Mouse (Mus musculus): Measurements from ENCODE around the gene Piwil4. TPM values are rescaled to one million over a fixed set of nuclear protein-coding genes. Genes with fewer than 3 reads are reported as not detected.

Piwil4 gene
- polyA plus RNA-seq (2014; fragmentation: Nextera tagmentation; extraction: Ambion mirVana) = not detected in 2 replicates

- Histone ChIP-seq H3K36me3 (ENCODE audit: control insufficient read depth, insufficient read depth, low read length) (no peaks in the 10 kb centered on the region), H3K27me3 (ENCODE audit: control insufficient read depth, insufficient read depth, low read length) (no peaks in the 10 kb centered on the region), H3K4me3 (ENCODE audit: low read depth, low read length) (no peak within 1 kb of the TSS), H3K9me3 (ENCODE audit: control insufficient read depth, low read length) (no peaks in the 10 kb centered on the region), H3K4me2 (ENCODE audit: low read depth, low read length, severe bottlenecking) (no peak within 1 kb of the TSS), H3K9ac (ENCODE audit: low read length) (no peak within 1 kb of the TSS), H3K4me1 (replicated peaks; ENCODE audit: control insufficient read depth, insufficient read depth, low read length) (no peaks in the 10 kb centered on the region), H3K27ac (ENCODE audit: low read depth, low read length) (no peak within 1 kb of the TSS)
- no peak for DNase-seq (ENCODE audit: low spot score)
- 88% methylated on average over 19 of the region's 19 CpGs for WGBS
- ATAC-seq (replicated peaks; ENCODE audit: low FRiP score) = no peak
Measured at GRCm38 (mm10) chr9:14740151-14740924, at the start of gene Piwil4. Piwil4 (minus strand) TSS chr9:14740733.

GRCm38 (mm10) chr9:14787356-14787755 lies 46.8 kb upstream of the Piwil4 start:
- 94% methylated on average over 6 of the region's 6 CpGs for WGBS
- Histone ChIP-seq H3K4me3 (ENCODE audit: low read depth, low read length) (no peak overlapping the region), H3K27me3 (ENCODE audit: control insufficient read depth, insufficient read depth, low read length) (no peaks in the 10 kb centered on the region), H3K4me2 (ENCODE audit: low read depth, low read length, severe bottlenecking) (no peak overlapping the region), H3K27ac (ENCODE audit: low read depth, low read length) (no peak overlapping the region), H3K36me3 (ENCODE audit: control insufficient read depth, insufficient read depth, low read length) (peaks cover 3% of the 10 kb centered on the region; the same call in 1 of the 2 replicates), H3K4me1 (replicated peaks; ENCODE audit: control insufficient read depth, insufficient read depth, low read length) (no peaks in the 10 kb centered on the region), H3K9ac (ENCODE audit: low read length) (no peak overlapping the region), H3K9me3 (ENCODE audit: control insufficient read depth, low read length) (no peaks in the 10 kb centered on the region)
- no peak for DNase-seq (ENCODE audit: low spot score)
- no peak for ATAC-seq (replicated peaks; ENCODE audit: low FRiP score)

- Histone ChIP-seq H3K27me3 (ENCODE audit: control insufficient read depth, insufficient read depth, low read length) (no peaks in the 10 kb centered on the region), H3K36me3 (ENCODE audit: control insufficient read depth, insufficient read depth, low read length) (peaks cover 3% of the 10 kb centered on the region; the same call in 1 of the 2 replicates)
Measured at GRCm38 (mm10) chr9:14784039-14785002, 43.8 kb upstream of the Piwil4 start, which contains the start of the genes Mre11a and Ankrd49. Mre11a (plus strand) TSS chr9:14784654. Ankrd49 (minus strand) TSS chr9:14784856.

GRCm38 (mm10) chr9:14778341-14778740 lies 37.8 kb upstream of the Piwil4 start:
- no peak for ATAC-seq (replicated peaks; ENCODE audit: low FRiP score)
- no peak overlapping the region for H3K9ac ChIP-seq (ENCODE audit: low read length)
- no peak overlapping the region for H3K4me3 ChIP-seq (ENCODE audit: low read depth, low read length)
- H3K9me3 ChIP-seq (ENCODE audit: control insufficient read depth, low read length) = no peaks in the 10 kb centered on the region
- 41% methylated on average over 13 of the region's 13 CpGs for WGBS
- peaks cover 3% of the 10 kb centered on the region; the same call in 1 of the 2 replicates for H3K36me3 ChIP-seq (ENCODE audit: control insufficient read depth, insufficient read depth, low read length)
- DNase-seq (ENCODE audit: low spot score) = no peak
- no peaks in the 10 kb centered on the region for H3K4me1 ChIP-seq (replicated peaks; ENCODE audit: control insufficient read depth, insufficient read depth, low read length)
- no peak overlapping the region for H3K4me2 ChIP-seq (ENCODE audit: low read depth, low read length, severe bottlenecking)
- H3K27ac ChIP-seq (ENCODE audit: low read depth, low read length) = no peak overlapping the region
- no peaks in the 10 kb centered on the region for H3K27me3 ChIP-seq (ENCODE audit: control insufficient read depth, insufficient read depth, low read length)

More at GRCm38 (mm10) chr9:14784039-14785002, 43.8 kb upstream of the Piwil4 start, which contains the start of the genes Mre11a and Ankrd49:
- DNase-seq (ENCODE audit: low spot score) = peak; percentile 94
- Histone ChIP-seq H3K9me3 (ENCODE audit: control insufficient read depth, low read length) (no peaks in the 10 kb centered on the region), H3K27ac (ENCODE audit: low read depth, low read length) (peak within 1 kb of the TSS; percentile 89), H3K4me2 (ENCODE audit: low read depth, low read length, severe bottlenecking) (peak within 1 kb of the TSS; percentile 80), H3K4me1 (replicated peaks; ENCODE audit: control insufficient read depth, insufficient read depth, low read length) (no peaks in the 10 kb centered on the region), H3K4me3 (ENCODE audit: low read depth, low read length) (peak within 1 kb of the TSS; percentile 76), H3K9ac (ENCODE audit: low read length) (peak within 1 kb of the TSS; percentile 87)
- WGBS = under 1% methylated on average over 62 of the region's 62 CpGs
- ATAC-seq (replicated peaks; ENCODE audit: low FRiP score) = peak; percentile 99

GRCm38 (mm10) chr9:14773813-14774212 lies 33.3 kb upstream of the Piwil4 start:
- WGBS = 55% methylated on average over 2 of the region's 2 CpGs
- H3K36me3 ChIP-seq (ENCODE audit: control insufficient read depth, insufficient read depth, low read length) = no peaks in the 10 kb centered on the region
- DNase-seq (ENCODE audit: low spot score) (no peak), ATAC-seq (replicated peaks; ENCODE audit: low FRiP score) (no peak)
- no peak overlapping the region for H3K4me2 ChIP-seq (ENCODE audit: low read depth, low read length, severe bottlenecking)
- no peak overlapping the region for H3K4me3 ChIP-seq (ENCODE audit: low read depth, low read length)
- no peaks in the 10 kb centered on the region for H3K9me3 ChIP-seq (ENCODE audit: control insufficient read depth, low read length)
- no peaks in the 10 kb centered on the region for H3K27me3 ChIP-seq (ENCODE audit: control insufficient read depth, insufficient read depth, low read length)
- H3K9ac ChIP-seq (ENCODE audit: low read length) = no peak overlapping the region
- H3K27ac ChIP-seq (ENCODE audit: low read depth, low read length) = no peak overlapping the region
- H3K4me1 ChIP-seq (replicated peaks; ENCODE audit: control insufficient read depth, insufficient read depth, low read length) = no peaks in the 10 kb centered on the region

GRCm38 (mm10) chr9:14772074-14772473 lies 31.5 kb upstream of the Piwil4 start:
- 87% methylated on average over 2 of the region's 2 CpGs for WGBS
- no peaks in the 10 kb centered on the region for H3K27me3 ChIP-seq (ENCODE audit: control insufficient read depth, insufficient read depth, low read length)
- ATAC-seq (replicated peaks; ENCODE audit: low FRiP score) (no peak), DNase-seq (ENCODE audit: low spot score) (no peak)
- no peak overlapping the region for H3K27ac ChIP-seq (ENCODE audit: low read depth, low read length)
- no peaks in the 10 kb centered on the region for H3K9me3 ChIP-seq (ENCODE audit: control insufficient read depth, low read length)
- no peak overlapping the region for H3K4me2 ChIP-seq (ENCODE audit: low read depth, low read length, severe bottlenecking)
- H3K4me1 ChIP-seq (replicated peaks; ENCODE audit: control insufficient read depth, insufficient read depth, low read length) = no peaks in the 10 kb centered on the region
- no peak overlapping the region for H3K9ac ChIP-seq (ENCODE audit: low read length)
- no peak overlapping the region for H3K4me3 ChIP-seq (ENCODE audit: low read depth, low read length)
- no peaks in the 10 kb centered on the region for H3K36me3 ChIP-seq (ENCODE audit: control insufficient read depth, insufficient read depth, low read length)

- no peaks in the 10 kb centered on the region for H3K9me3 ChIP-seq (ENCODE audit: control insufficient read depth, low read length)
- no peaks in the 10 kb centered on the region for H3K4me1 ChIP-seq (replicated peaks; ENCODE audit: control insufficient read depth, insufficient read depth, low read length)
- peak within 1 kb of the TSS; percentile 31 for H3K4me2 ChIP-seq (ENCODE audit: low read depth, low read length, severe bottlenecking)
- H3K27me3 ChIP-seq (ENCODE audit: control insufficient read depth, insufficient read depth, low read length) = no peaks in the 10 kb centered on the region
- ATAC-seq (replicated peaks; ENCODE audit: low FRiP score) (peak; percentile 65; the same call in 1 of the 2 replicates), DNase-seq (ENCODE audit: low spot score) (peak; percentile 69)
- WGBS = 19% methylated on average over 23 of the region's 23 CpGs
- no peaks in the 10 kb centered on the region for H3K36me3 ChIP-seq (ENCODE audit: control insufficient read depth, insufficient read depth, low read length)
- H3K9ac ChIP-seq (ENCODE audit: low read length) = no peak within 1 kb of the TSS
- H3K27ac ChIP-seq (ENCODE audit: low read depth, low read length) = no peak within 1 kb of the TSS
- H3K4me3 ChIP-seq (ENCODE audit: low read depth, low read length) = no peak within 1 kb of the TSS
Measured at GRCm38 (mm10) chr9:14770803-14771471, 30.4 kb upstream of the Piwil4 start, which contains the start of gene 1700012B09Rik. 1700012B09Rik (minus strand) TSS chr9:14771030.

GRCm38 (mm10) chr9:14769811-14770210 lies 29.3 kb upstream of the Piwil4 start:
- H3K4me3 ChIP-seq (ENCODE audit: low read depth, low read length) = no peak overlapping the region
- no peaks in the 10 kb centered on the region for H3K27me3 ChIP-seq (ENCODE audit: control insufficient read depth, insufficient read depth, low read length)
- no peak overlapping the region for H3K4me2 ChIP-seq (ENCODE audit: low read depth, low read length, severe bottlenecking)
- no peak overlapping the region for H3K27ac ChIP-seq (ENCODE audit: low read depth, low read length)
- DNase-seq (ENCODE audit: low spot score) = no peak
- no peaks in the 10 kb centered on the region for H3K4me1 ChIP-seq (replicated peaks; ENCODE audit: control insufficient read depth, insufficient read depth, low read length)
- H3K9me3 ChIP-seq (ENCODE audit: control insufficient read depth, low read length) = no peaks in the 10 kb centered on the region
- H3K9ac ChIP-seq (ENCODE audit: low read length) = no peak overlapping the region
- no peak for ATAC-seq (replicated peaks; ENCODE audit: low FRiP score)
- H3K36me3 ChIP-seq (ENCODE audit: control insufficient read depth, insufficient read depth, low read length) = no peaks in the 10 kb centered on the region
- WGBS = 67% methylated on average over 6 of the region's 6 CpGs

All from forebrain, embryonic 11.5 days (tissue).